Mouse (Mus musculus) bone marrow macrophage, adult 2 months (primary cell): ENCODE data around the gene Got2. TPM values are rescaled to one million over a fixed set of nuclear protein-coding genes. Genes with fewer than 3 reads are reported as not detected.

Experiments
- H3K27ac ChIP-seq: 2 replicates; pipeline ENCODE4 v1.5.1; 2012; ENCODE audit warnings: low read depth, low read length; ENCODE audit not compliant: insufficient read depth
- H3K4me1 ChIP-seq: 2 replicates; pipeline ENCODE4 v1.6.1; 2012; ENCODE audit warnings: low read length; ENCODE audit not compliant: control insufficient read depth, insufficient read depth
- H3K4me3 ChIP-seq: 2 replicates; pipeline ENCODE4 v1.5.1; 2012; ENCODE audit warnings: mild to moderate bottlenecking, low read length, moderate library complexity; ENCODE audit not compliant: insufficient read depth
- CTCF ChIP-seq: IDR thresholded peaks from 2 replicates; pipeline ENCODE4 v1.5.1; 2012; ENCODE audit warnings: low read depth, mild to moderate bottlenecking, low read length, moderate library complexity
- POLR2A ChIP-seq: IDR thresholded peaks from 2 replicates; pipeline ENCODE4 v1.6.1; 2012; ENCODE audit warnings: mild to moderate bottlenecking, low read depth, low read length, borderline replicate concordance
- polyA plus RNA-seq: library from polyadenylated mRNA; stranded (reverse); fragments of >200 nt; gene quantifications from 2 replicates; pipeline ENCODE4 v1.2.4, GENCODE M21; 2012; ENCODE audit not compliant: missing spikeins, insufficient read depth, insufficient read length

Got2 gene
- polyA plus RNA-seq, 1 experiment, result 66.5 TPM

- Histone ChIP-seq H3K4me3 (peak overlapping the region; percentile 75), H3K27ac (peak overlapping the region; percentile 56), H3K4me1 (peaks cover 29% of the 10 kb centered on the region)
- TF ChIP-seq CTCF (no peak), POLR2A (no peak)
These were observed 616 bp downstream of the Got2 start for GRCm38 (mm10) chr8:95887578-95888284.

GRCm38 (mm10) chr8:95886647-95887577 lies 1.4 kb downstream of the Got2 start:
- TF ChIP-seq CTCF (no peak), POLR2A (no peak)
- Histone ChIP-seq H3K4me1 (peaks cover 31% of the 10 kb centered on the region), H3K27ac (peak overlapping the region; percentile 56), H3K4me3 (peak overlapping the region; percentile 75)

- no peak for TF ChIP-seq CTCF
- no peak for TF ChIP-seq POLR2A
- H3K4me1 ChIP-seq, result peaks cover 31% of the 10 kb centered on the region
- H3K4me3 ChIP-seq, result no peak overlapping the region
These were observed 2.4 kb downstream of the Got2 start for GRCm38 (mm10) chr8:95885966-95886365.

GRCm38 (mm10) chr8:95885271-95885841 lies 3.0 kb downstream of the Got2 start:
- Histone ChIP-seq H3K4me3 (no peak overlapping the region), H3K4me1 (peaks cover 31% of the 10 kb centered on the region), H3K27ac (no peak overlapping the region)
- TF ChIP-seq CTCF (no peak), POLR2A (no peak)

More at GRCm38 (mm10) chr8:95885966-95886365, 2.4 kb downstream of the Got2 start:
- H3K27ac ChIP-seq, result no peak overlapping the region

GRCm38 (mm10) chr8:95884491-95884890 lies 3.9 kb downstream of the Got2 start:
- peaks cover 31% of the 10 kb centered on the region for H3K4me1 ChIP-seq
- no peak overlapping the region for H3K4me3 ChIP-seq
- no peak overlapping the region for H3K27ac ChIP-seq
- no peak for TF ChIP-seq CTCF
- TF ChIP-seq POLR2A, result no peak

- H3K27ac ChIP-seq, result no peak overlapping the region
- TF ChIP-seq POLR2A, result no peak
- no peak for TF ChIP-seq CTCF
- H3K4me3 ChIP-seq, result no peak overlapping the region
- H3K4me1 ChIP-seq, result peaks cover 31% of the 10 kb centered on the region
These were observed 6.2 kb downstream of the Got2 start for GRCm38 (mm10) chr8:95882191-95882590.

- TF ChIP-seq POLR2A, result no peak
- TF ChIP-seq CTCF, result no peak
- Histone ChIP-seq H3K27ac (no peak overlapping the region), H3K4me3 (no peak overlapping the region), H3K4me1 (peaks cover 26% of the 10 kb centered on the region)
These were observed 6.8 kb downstream of the Got2 start for GRCm38 (mm10) chr8:95881576-95881975.

- Histone ChIP-seq H3K4me3 (no peak overlapping the region), H3K4me1 (peaks cover 9% of the 10 kb centered on the region), H3K27ac (no peak overlapping the region)
- no peak for TF ChIP-seq POLR2A
- TF ChIP-seq CTCF, result no peak
These were observed 8.5 kb downstream of the Got2 start for GRCm38 (mm10) chr8:95879823-95880222.

GRCm38 (mm10) chr8:95878176-95878962 lies 10.0 kb downstream of the Got2 start:
- Histone ChIP-seq H3K27ac (no peak overlapping the region), H3K4me3 (no peak overlapping the region), H3K4me1 (peaks cover 4% of the 10 kb centered on the region; the same call in 1 of the 2 replicates)
- TF ChIP-seq CTCF (no peak), POLR2A (no peak)
